Mouse (Mus musculus) brown adipose tissue, adult 24 weeks (tissue): ENCODE results near the gene Uts2b. TPM values are rescaled to one million over a fixed set of nuclear protein-coding genes. Genes with fewer than 3 reads are reported as not detected.

Source experiments
- H3K27ac ChIP-seq: fragments of 200-500 bp; replicated peaks from 2 replicates; pipeline ENCODE4 v1.5.1; 2012; ENCODE audit warnings: low read depth, mild to moderate bottlenecking, low read length
- H3K4me1 ChIP-seq: fragments of 200-500 bp; 2 replicates; pipeline ENCODE4 v1.6.1; 2012; ENCODE audit warnings: low read length, mixed read lengths; ENCODE audit not compliant: control insufficient read depth, insufficient read depth, insufficient read length
- H3K4me3 ChIP-seq: fragments of 200-500 bp; 2 replicates; pipeline ENCODE4 v1.5.1; 2012; ENCODE audit warnings: low read depth, mild to moderate bottlenecking, low read length, moderate library complexity; ENCODE audit not compliant: insufficient read depth
- polyA plus RNA-seq: library from polyadenylated mRNA; stranded (reverse); fragments of >200 nt; gene quantifications from 2 replicates; pipeline ENCODE4 v1.2.4, GENCODE M21; 2012; ENCODE audit not compliant: missing spikeins, insufficient read depth, insufficient read length

Uts2b gene
- polyA plus RNA-seq, 1 experiment, result not detected

- Histone ChIP-seq H3K4me1 (peaks cover 8% of the 10 kb centered on the region; the same call in 1 of the 2 replicates), H3K27ac (peak overlapping the region; percentile 64), H3K4me3 (peak overlapping the region; percentile 40)
Observed at GRCm38 (mm10) chr16:27387634-27388611, 17.9 kb upstream of the Uts2b start.

GRCm38 (mm10) chr16:27386850-27387407 is 16.9 kb upstream of the Uts2b start:
- Histone ChIP-seq H3K27ac (no peak overlapping the region), H3K4me3 (no peak overlapping the region), H3K4me1 (peaks cover 8% of the 10 kb centered on the region; the same call in 1 of the 2 replicates)

GRCm38 (mm10) chr16:27385649-27386048 is 15.6 kb upstream of the Uts2b start:
- Histone ChIP-seq H3K27ac (no peak overlapping the region; the same call in 1 of the 2 replicates), H3K4me1 (peaks cover 5% of the 10 kb centered on the region; the same call in 1 of the 2 replicates), H3K4me3 (no peak overlapping the region)

GRCm38 (mm10) chr16:27384893-27385603 is 15.0 kb upstream of the Uts2b start:
- H3K4me3 ChIP-seq, result no peak overlapping the region
- no peaks in the 10 kb centered on the region; the same call in 1 of the 2 replicates for H3K4me1 ChIP-seq
- H3K27ac ChIP-seq, result no peak overlapping the region; the same call in 1 of the 2 replicates

- no peak overlapping the region for H3K4me3 ChIP-seq
- H3K4me1 ChIP-seq, result no peaks in the 10 kb centered on the region; the same call in 1 of the 2 replicates
- H3K27ac ChIP-seq, result no peak overlapping the region
Observed at GRCm38 (mm10) chr16:27382217-27382616, 12.2 kb upstream of the Uts2b start.

- Histone ChIP-seq H3K27ac (no peak overlapping the region), H3K4me1 (no peaks in the 10 kb centered on the region), H3K4me3 (no peak overlapping the region)
Observed at GRCm38 (mm10) chr16:27376556-27376955, 6.5 kb upstream of the Uts2b start.

- Histone ChIP-seq H3K27ac (no peak overlapping the region; the same call in 1 of the 2 replicates), H3K4me1 (no peaks in the 10 kb centered on the region), H3K4me3 (no peak overlapping the region)
Observed at GRCm38 (mm10) chr16:27375318-27375717, 5.3 kb upstream of the Uts2b start.

GRCm38 (mm10) chr16:27374139-27374538 is 4.1 kb upstream of the Uts2b start:
- no peak overlapping the region for H3K4me3 ChIP-seq
- no peaks in the 10 kb centered on the region for H3K4me1 ChIP-seq
- no peak overlapping the region for H3K27ac ChIP-seq

- Histone ChIP-seq H3K27ac (no peak overlapping the region), H3K4me1 (no peaks in the 10 kb centered on the region), H3K4me3 (no peak overlapping the region)
Observed at GRCm38 (mm10) chr16:27370700-27371099, 661 bp upstream of the Uts2b start.

GRCm38 (mm10) chr16:27360059-27360458 is 10.0 kb downstream of the Uts2b start:
- Histone ChIP-seq H3K4me3 (no peak overlapping the region), H3K27ac (no peak overlapping the region)

GRCm38 (mm10) chr16:27354464-27354863 is 15.6 kb downstream of the Uts2b start:
- H3K27ac ChIP-seq, result no peak overlapping the region
- H3K4me3 ChIP-seq, result no peak overlapping the region
- H3K4me1 ChIP-seq, result no peaks in the 10 kb centered on the region

More at GRCm38 (mm10) chr16:27360059-27360458, 10.0 kb downstream of the Uts2b start:
- H3K4me1 ChIP-seq, result no peaks in the 10 kb centered on the region

- Histone ChIP-seq H3K4me1 (no peaks in the 10 kb centered on the region), H3K4me3 (no peak overlapping the region), H3K27ac (no peak overlapping the region)
Observed at GRCm38 (mm10) chr16:27349878-27350532, 20.0 kb downstream of the Uts2b start.

- Histone ChIP-seq H3K27ac (no peak overlapping the region), H3K4me1 (no peaks in the 10 kb centered on the region), H3K4me3 (no peak overlapping the region)
Observed at GRCm38 (mm10) chr16:27349235-27349634, 20.8 kb downstream of the Uts2b start.

GRCm38 (mm10) chr16:27348359-27348758 is 21.7 kb downstream of the Uts2b start:
- no peak overlapping the region for H3K4me3 ChIP-seq
- H3K4me1 ChIP-seq, result no peaks in the 10 kb centered on the region
- H3K27ac ChIP-seq, result no peak overlapping the region
